In the genomic region with DNA sequence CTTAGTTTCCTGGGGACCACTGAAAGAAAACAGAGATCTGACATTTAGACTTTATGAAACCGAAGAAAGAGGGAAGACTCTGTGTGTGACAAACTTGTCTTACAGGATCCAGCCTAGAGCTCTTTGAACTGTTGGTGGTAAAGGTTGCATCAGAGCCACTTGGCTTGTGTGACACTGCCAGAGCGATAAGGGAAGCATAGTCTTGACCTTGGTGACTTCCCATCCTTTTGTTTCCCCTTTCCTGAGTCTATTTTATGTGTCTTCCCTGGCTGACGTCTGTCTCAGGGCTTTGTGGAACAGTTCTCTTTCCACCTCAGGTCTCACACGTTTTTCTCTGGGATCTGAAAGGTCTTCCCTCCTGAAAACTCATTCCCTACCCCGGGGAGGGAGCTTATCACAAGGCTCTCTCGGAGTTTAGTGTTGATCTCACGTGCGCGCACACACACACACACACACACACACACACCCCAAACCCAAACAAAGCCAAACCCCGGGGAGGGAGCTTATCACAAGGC, we compare ENCODE assay signal across 7 mouse cellular contexts. TPM values are rescaled to one million over a fixed set of nuclear protein-coding genes. Genes with fewer than 3 reads are reported as not detected.
DNase-seq lines count a peak whose midpoint lies in the region; ATAC-seq and TF ChIP-seq lines count a peak whose summit lies in the region.

No protein-coding gene starts in this region.

- no peak overlapping the region for H3K4me2 ChIP-seq in limb, embryonic 12.5 days
- peak overlapping the region; percentile 84; the same call in 1 of the 2 replicates for H3K4me2 ChIP-seq in neural tube, embryonic 13.5 days

- peaks cover 21% of the 10 kb centered on the region for H3K4me1 ChIP-seq in limb, embryonic 12.5 days (replicated peaks)
- H3K4me1 ChIP-seq in limb, embryonic 10.5 days: peaks cover 27% of the 10 kb centered on the region
- H3K4me1 ChIP-seq in bone marrow macrophage, adult 2 months (ENCODE audit: control insufficient read depth, insufficient read depth, low read length): peaks cover 27% of the 10 kb centered on the region
- H3K4me1 ChIP-seq in neural tube, embryonic 13.5 days (replicated peaks): peaks cover 37% of the 10 kb centered on the region

- H3K27me3 ChIP-seq in limb, embryonic 12.5 days: no peaks in the 10 kb centered on the region
- no peaks in the 10 kb centered on the region for H3K27me3 ChIP-seq in limb, embryonic 10.5 days (ENCODE audit: low read depth, poor library complexity, severe bottlenecking)
- H3K27me3 ChIP-seq in neural tube, embryonic 13.5 days: no peaks in the 10 kb centered on the region

- WGBS in limb, embryonic 12.5 days: 58% methylated on average over 10 of the region's 10 CpGs
- 47% methylated on average over 10 of the region's 10 CpGs for WGBS in limb, embryonic 10.5 days
- 50% methylated on average over 10 of the region's 10 CpGs for WGBS in neural tube, embryonic 13.5 days

- no peak for TF ChIP-seq CTCF in bone marrow macrophage, adult 2 months (IDR thresholded peaks at IDR 0.05; ENCODE audit: low read depth, low read length)
- no peak for TF ChIP-seq CTCF in left cerebral cortex, adult 2 months (IDR thresholded peaks at IDR 0.05)

- no peak overlapping the region for H3K9ac ChIP-seq in limb, embryonic 12.5 days (replicated peaks)
- H3K9ac ChIP-seq in neural tube, embryonic 13.5 days: peak overlapping the region; percentile 38; the same call in 1 of the 2 replicates

- no peak for ATAC-seq in limb, embryonic 12.5 days (ENCODE audit: insufficient number of reproducible peaks, insufficient read depth, low FRiP score, low TSS enrichment, low read depth)
- ATAC-seq in neural tube, embryonic 13.5 days (ENCODE audit: low read depth): no peak

- H3K36me3 ChIP-seq in limb, embryonic 12.5 days: no peaks in the 10 kb centered on the region
- H3K36me3 ChIP-seq in limb, embryonic 10.5 days: no peaks in the 10 kb centered on the region
- no peaks in the 10 kb centered on the region for H3K36me3 ChIP-seq in neural tube, embryonic 13.5 days

- TF ChIP-seq POLR2A in bone marrow macrophage, adult 2 months (IDR thresholded peaks at IDR 0.05; ENCODE audit: borderline replicate concordance, low read depth, low read length): no peak

- H3K27ac ChIP-seq in limb, embryonic 12.5 days: peak overlapping the region; percentile 12; the same call in 1 of the 2 replicates
- no peak overlapping the region for H3K27ac ChIP-seq in limb, embryonic 10.5 days
- H3K27ac ChIP-seq in bone marrow macrophage, adult 2 months (ENCODE audit: insufficient read depth, low read depth, low read length): peak overlapping the region; percentile 31
- H3K27ac ChIP-seq in neural tube, embryonic 13.5 days (replicated peaks): peak overlapping the region; percentile 33; the same call in 1 of the 2 replicates
- no peak overlapping the region for H3K27ac ChIP-seq in left cerebral cortex, adult 2 months

- intact Hi-C loops in left cerebral cortex, adult 2 months (cut with DNase I): no loop called here

- no peak overlapping the region for H3K4me3 ChIP-seq in limb, embryonic 12.5 days (replicated peaks)
- no peak overlapping the region for H3K4me3 ChIP-seq in limb, embryonic 10.5 days
- H3K4me3 ChIP-seq in bone marrow macrophage, adult 2 months (ENCODE audit: insufficient read depth, low read length): peak overlapping the region; percentile 53
- no peak overlapping the region for H3K4me3 ChIP-seq in neural tube, embryonic 13.5 days
- no peak overlapping the region for H3K4me3 ChIP-seq in left cerebral cortex, adult 2 months

- no peaks in the 10 kb centered on the region for H3K9me3 ChIP-seq in limb, embryonic 12.5 days
- no peaks in the 10 kb centered on the region for H3K9me3 ChIP-seq in limb, embryonic 10.5 days (replicated peaks)
- no peaks in the 10 kb centered on the region for H3K9me3 ChIP-seq in neural tube, embryonic 13.5 days

- DNase-seq in limb, embryonic 10.5 days (ENCODE audit: low spot score): no peak
- DNase-seq in liver: peak; percentile 67
- DNase-seq in left cerebral cortex, adult 2 months (ENCODE audit: extremely low spot score in 1 of 2, low spot score in 2 of 2): no peak
- no peak for DNase-seq in frontal cortex, postnatal 25 days (ENCODE audit: low spot score in 2 of 2)

RNA-seq across cellular contexts. Expression of gene Kat2b, which starts 3.8 kb away (rescaled TPM):
- 2.3 and 2.7 TPM in 2 replicates for polyA plus RNA-seq in limb, embryonic 12.5 days (2016; fragmentation: Nextera tagmentation; extraction: Ambion mirVana)
- polyA plus RNA-seq in limb, embryonic 10.5 days (2016; fragmentation: Nextera tagmentation; extraction: Ambion mirVana): 1.1 and 2.7 TPM in 2 replicates
- 34.4 and 48.5 TPM in 2 replicates for polyA plus RNA-seq in bone marrow macrophage, adult 2 months (2012; ENCODE audit: insufficient read depth, insufficient read length, missing spikeins)
- 6.4 and 7.3 TPM in 2 replicates for polyA plus RNA-seq in neural tube, embryonic 13.5 days (2015; fragmentation: Nextera tagmentation; extraction: Ambion mirVana)
- 10 to 100 TPM; 17.1 to 18.4 TPM for total RNA-seq in left cerebral cortex, adult 2 months (2021)

RNA-seq across cellular contexts. Expression of gene Pp2d1, which starts 31.2 kb away (rescaled TPM):
- polyA plus RNA-seq in limb, embryonic 12.5 days (2016; fragmentation: Nextera tagmentation; extraction: Ambion mirVana): 0.26 and 0.33 TPM in 2 replicates
- 0.24 and 0.49 TPM in 2 replicates for polyA plus RNA-seq in limb, embryonic 10.5 days (2016; fragmentation: Nextera tagmentation; extraction: Ambion mirVana)
- not detected in 2 replicates for polyA plus RNA-seq in bone marrow macrophage, adult 2 months (2012; ENCODE audit: insufficient read depth, insufficient read length, missing spikeins)
- 0.18 and 0.31 TPM in 2 replicates for polyA plus RNA-seq in neural tube, embryonic 13.5 days (2015; fragmentation: Nextera tagmentation; extraction: Ambion mirVana)
- not detected for total RNA-seq in left cerebral cortex, adult 2 months (2021)

Comparison
In these comparisons a context has a peak if more than half of its experiments do, and no peak if none do; other contexts are left out.
1. H3K27ac ChIP-seq: peak in limb, embryonic 12.5 days (single experiment), bone marrow macrophage, adult 2 months (single experiment) and neural tube, embryonic 13.5 days (single experiment); none in limb, embryonic 10.5 days (single experiment) and left cerebral cortex, adult 2 months (single experiment).